Mouse (Mus musculus): ENCODE measurements around the gene Zswim5.
A peak's percentile ranks its signal among the peaks of the same experiment; 100 is the strongest.

Gene Zswim5

DNA sequence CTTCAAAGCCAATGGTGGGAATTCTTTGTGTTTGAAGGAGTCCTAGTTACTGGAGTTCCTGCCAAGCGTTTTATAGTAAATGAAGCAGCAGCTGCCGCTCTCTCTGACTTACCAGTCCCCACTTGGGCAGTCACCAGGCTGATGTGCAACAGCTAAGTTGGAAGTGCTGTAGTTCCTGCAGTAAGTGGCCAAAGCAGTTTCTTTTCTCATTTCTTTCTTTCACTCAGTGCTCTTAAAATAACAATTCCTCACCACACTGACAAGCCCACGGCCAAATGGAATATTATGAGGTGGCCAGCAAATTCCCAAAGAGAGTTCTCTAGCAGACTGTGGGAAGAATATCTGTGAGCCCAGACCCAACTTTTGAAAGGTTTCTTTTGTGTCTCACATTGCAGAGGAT lies 129.9 kb downstream of the Zswim5 start:
- no peak for DNase-seq

DNA sequence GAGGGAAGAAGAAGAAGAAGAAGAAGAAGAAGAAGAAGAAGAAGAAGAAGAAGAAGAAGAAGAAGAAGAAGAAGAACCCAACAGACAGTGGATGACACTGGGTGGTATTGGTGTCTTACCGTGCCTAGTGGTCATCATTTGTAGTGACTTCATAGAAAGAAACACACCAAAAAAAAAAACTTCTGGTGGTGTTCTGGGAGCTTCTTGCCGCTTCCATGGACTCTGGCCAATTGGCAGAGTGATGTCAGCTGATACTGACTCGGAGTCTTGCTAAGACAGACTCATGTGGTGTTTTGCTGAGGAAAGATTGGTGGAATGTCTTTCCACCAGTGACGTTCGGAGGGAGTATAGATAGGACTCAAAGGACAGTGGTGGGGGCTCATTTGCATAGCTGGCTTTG lies 133.1 kb downstream of the Zswim5 start:
- no peak for DNase-seq

DNA sequence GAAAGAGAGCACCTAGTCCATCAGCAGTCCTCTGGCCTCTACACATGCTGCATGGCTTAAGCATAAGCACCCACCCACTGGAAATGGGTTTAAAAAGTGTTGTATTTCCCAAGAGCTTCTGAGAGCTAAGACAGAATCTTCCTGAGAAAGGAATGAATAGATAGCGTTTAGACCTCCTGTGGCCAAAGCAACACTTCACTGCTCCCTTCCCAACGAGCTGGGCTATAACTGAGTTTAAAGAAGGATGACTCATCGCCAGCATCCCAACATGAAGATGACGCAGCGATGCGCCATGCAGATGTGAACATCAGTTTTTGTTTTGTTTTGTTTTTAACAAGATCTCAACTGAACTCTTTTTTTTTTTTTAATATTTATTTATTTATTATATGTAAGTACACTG lies 136.4 kb downstream of the Zswim5 start:
- DNase-seq, result no peak

DNA sequence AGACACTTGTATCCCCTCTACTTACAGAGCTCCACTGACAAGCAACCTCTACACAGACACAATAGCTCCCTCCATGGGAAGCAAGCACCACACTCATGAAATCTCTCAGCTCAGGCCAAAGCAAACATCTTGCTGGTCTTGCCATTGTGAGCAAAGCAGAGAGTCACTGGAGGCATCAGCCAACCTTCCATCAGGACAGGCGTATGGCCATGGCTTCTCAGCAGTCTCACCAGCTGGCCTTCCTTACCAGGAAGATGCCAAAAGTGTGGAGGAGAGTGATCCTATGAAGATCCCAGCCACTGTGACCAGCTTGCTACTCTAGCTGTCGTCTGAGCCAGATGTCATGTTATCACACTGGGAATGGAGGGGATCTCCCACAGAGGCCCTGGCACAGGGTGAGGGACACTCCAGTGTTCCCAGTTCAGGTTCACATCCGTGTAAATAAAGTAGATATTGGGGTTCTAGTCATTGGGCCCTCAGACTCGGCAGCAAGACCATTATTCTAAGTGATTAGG lies 137.8 kb downstream of the Zswim5 start:
- DNase-seq, result no peak

DNA sequence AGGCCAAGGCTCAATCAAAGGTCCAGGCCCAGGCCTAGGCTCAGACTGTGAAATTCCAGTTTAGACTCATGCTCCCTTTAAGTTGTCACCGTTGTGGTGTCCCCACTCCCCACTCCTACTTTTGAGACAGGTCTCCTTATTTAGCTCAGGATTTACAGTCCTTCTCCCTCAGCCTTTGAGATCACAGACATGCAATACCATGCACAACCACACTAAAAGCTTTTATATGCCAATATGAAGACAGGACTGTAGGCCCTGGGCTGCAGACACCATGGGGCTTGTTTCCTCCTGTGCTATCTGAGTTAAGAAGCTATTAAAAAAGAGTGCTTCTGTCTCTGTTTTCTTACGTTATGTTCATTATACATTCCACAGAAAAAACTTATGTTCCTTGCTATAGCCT lies 140.6 kb downstream of the Zswim5 start:
- DNase-seq, result no peak

DNA sequence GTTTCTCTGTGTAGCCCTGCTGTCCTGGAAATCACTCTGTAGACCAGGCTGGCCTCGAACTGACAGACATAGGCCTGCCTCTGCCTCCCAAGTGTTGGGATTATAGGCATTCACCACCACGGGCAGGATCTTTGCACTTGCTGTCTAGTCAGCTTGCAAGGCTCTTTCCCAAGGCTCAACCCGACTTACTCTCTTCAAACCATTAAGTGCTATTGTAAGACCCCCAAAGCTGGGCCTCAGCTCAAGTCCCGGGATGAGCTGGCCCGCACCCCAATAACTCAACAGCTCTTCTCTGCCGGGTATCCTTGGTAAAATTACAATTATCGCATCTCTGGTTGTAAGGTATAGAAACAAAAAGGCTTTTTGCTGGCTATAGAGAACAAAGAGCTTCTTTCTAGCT lies 141.2 kb downstream of the Zswim5 start:
- no peak for DNase-seq

DNA sequence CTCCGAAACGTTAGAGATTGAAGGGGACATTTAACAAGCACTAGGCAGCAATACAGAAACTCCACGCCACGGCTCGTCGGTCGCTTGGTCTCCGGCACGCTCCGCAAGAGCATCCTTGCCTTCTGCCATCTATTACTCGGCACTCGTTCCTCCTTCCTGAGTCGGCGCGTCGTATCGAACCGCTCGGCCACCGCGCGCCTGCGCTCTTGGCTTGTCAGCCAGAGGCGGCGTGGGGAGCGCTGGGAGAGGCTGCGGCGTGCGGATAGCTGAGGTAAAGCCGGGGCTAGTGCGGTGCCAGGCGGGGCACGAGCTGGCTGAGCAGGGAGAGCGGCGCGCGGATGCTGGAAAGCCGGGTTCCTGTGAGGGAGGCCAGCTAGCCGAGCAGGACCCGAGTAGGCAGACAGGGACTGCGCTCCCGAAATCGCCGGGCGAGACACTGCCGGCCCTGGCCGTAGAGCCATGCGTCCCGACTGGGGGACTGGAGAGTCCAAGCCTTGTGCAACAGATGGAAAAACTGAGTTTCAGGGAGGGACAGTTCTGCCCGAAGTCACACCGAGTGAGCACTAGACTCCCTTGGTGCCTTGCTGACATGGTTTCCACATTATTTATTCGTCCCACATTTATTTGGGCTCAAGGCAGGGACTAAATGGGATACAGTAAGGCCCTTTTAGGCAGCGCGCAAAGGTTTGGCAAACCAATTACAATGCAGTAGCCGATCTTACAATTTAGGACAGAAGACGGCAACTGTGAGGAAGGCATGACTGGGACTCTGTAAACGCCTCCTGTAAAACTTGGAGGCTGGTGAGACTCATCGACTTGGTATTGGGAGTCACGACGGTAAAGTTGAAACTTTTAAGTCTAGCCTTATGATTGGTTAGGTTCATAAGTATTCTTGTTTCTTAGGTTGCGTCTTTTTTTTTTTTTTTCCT lies 142.3 kb downstream of the Zswim5 start, which contains the start of gene Eif2b3:
Eif2b3 (plus strand) TSS at position 197 of the 929 bp plus-strand sequence.
- DNase-seq, result peak; percentile 92

DNA sequence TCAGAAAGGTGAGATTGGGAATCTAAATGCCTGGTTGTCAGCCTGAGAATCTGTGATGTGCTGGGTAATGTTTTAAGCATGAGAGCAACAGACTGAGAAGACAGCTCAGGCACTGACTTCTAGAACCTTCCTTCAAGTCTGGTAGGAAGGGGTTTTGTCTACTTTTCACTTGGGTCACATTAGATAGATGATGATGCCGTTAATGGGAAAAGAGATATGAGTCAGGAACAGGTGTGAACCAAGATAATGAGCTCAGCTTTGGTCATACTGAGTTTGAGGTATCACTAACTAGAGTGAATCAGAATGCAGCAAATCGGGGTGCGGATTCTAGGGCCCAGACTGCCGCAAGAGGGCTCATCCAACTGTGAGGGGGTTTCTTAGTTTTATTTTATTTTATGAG lies 146.3 kb downstream of the Zswim5 start:
- DNase-seq, result no peak

DNA sequence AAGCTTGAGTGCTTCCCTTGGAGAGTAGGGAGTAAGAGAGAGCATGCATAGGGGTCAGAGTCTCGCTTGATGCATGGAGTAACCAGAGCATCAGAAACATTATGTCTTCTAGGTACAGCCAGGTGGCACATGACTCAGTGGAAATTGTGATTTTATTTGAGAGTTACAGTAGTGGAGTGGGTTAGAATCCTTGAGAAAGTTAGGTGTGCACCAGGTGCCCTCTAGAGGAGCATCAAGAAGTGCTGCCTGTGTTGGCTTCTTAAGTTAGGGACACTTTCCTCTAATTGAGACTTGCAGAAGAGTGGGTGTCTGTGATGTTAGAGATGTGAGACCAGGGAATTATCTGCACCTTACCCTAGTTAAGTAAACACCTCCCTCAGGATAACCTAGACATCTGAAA lies 153.9 kb downstream of the Zswim5 start:
- no peak for DNase-seq
